Mouse (Mus musculus): Measurements from ENCODE around the gene Rhox2e.
"Not testable (repeated sequence)": the region's sequence is repeated elsewhere in the genome, so short reads cannot be mapped to it uniquely, and the experiment has no call there.

The Rhox2e gene

GRCm38 (mm10) chrX:37530152-37530551, at the start of gene Rhox2e:
TSS of gene Rhox2e (plus strand) at chrX:37530452.
- DNase-seq (ENCODE audit: low spot score), result not testable (repeated sequence)

GRCm38 (mm10) chrX:37514059-37514458, 16.2 kb upstream of the Rhox2e start, which contains the start of gene Rhox4d:
TSS of gene Rhox4d (plus strand) at chrX:37514359.
- DNase-seq (ENCODE audit: low spot score), result not testable (repeated sequence)

DNA sequence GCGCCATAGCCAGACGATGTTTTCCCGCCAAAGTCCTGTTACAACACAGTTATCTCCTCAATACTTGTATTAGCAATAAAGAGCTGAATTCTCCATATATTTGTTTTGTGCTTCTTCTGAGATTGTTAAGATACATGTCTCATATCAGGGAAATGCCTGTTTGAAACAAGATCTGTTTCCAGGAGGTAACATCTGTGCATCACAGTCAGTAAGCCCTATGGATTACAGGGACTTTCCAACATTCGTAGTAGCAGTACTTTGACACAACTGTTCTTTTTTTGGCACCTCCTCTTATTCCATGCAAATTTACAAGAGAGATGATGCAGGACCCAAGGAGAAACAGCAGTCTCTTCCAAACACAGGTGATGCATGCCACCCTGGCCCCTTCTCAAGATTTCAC, 11.5 kb downstream of the Rhox2e start, which contains the start of gene Rhox3e:
Gene Rhox3e, plus strand, starts transcription at position 301 of the 400 bp plus-strand sequence.
- not testable (repeated sequence) for DNase-seq (ENCODE audit: low spot score)

DNA sequence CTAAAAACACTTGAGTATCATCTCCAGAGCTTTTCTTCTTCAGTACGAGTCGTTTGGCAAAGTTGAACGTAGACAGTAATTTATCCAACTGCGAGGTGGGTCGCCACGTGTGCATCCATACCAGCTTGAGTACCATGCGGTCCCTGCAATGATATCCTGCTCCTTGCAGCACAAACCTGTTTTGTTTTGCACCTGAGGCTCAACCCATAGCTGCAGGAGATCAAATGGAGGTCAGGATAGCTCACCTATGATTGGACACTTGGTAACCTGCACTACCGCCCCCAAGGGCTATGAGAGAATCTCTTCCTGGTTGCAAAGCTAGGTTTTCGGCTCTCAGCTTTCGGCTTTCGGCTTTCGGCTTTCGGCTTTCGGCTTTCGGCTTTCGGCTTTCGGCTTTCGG, 26.9 kb downstream of the Rhox2e start, which contains the start of gene Rhox4e:
Gene Rhox4e, plus strand, starts transcription at position 301 of the 400 bp plus-strand sequence.
- not testable (repeated sequence) for DNase-seq (ENCODE audit: low spot score)

DNA sequence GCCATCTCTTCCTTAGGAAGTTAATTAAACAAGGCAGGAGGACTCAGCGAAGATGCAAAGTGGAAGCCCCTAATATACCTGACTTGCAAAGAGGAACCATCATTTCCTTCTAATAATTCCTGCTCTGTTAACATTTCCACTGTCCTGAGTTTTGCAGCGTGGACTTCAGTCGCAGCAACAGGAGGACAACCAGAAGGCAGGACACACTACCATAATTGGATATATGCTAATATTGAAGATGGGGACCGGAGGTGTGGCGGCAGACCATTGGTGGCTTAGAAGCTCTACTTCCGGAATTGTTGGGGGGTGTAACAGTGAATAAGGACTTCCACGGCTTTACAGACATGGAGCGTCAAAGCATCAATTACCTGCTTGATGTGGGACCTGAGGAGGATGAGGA, 40.9 kb downstream of the Rhox2e start, which contains the start of gene Rhox2f:
Gene Rhox2f, plus strand, starts transcription at position 301 of the 400 bp plus-strand sequence.
- DNase-seq (ENCODE audit: low spot score), result not testable (repeated sequence)

GRCm38 (mm10) chrX:37572638-37573037, 42.4 kb downstream of the Rhox2e start:
- DNase-seq (ENCODE audit: low spot score), result not testable (repeated sequence)

DNA sequence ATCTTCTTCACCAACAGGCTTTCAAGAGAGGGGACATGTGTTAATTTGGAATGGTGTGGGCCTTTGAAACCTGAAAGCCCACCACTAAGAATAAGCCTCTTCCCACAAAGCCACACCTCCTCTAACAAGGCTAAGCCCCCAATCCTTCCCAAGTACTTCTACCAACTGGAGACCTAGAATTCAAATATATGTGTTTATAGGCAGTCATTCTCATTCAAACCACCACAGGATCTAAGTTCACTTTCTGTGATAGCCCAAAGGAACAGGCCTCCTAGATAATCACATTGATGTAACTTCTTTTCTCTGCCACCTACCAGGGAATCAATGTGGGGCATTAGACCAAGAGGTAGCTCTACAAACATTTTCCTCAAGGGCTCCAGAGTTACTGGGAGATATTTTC, 50.4 kb downstream of the Rhox2e start, which contains the start of gene Rhox3f:
Gene Rhox3f, plus strand, starts transcription at position 301 of the 400 bp plus-strand sequence.
- DNase-seq (ENCODE audit: low spot score), result not testable (repeated sequence)

Data from urinary bladder, postnatal 14 days (tissue).